Comparison of ENCODE assay signal across 31 mouse cellular contexts in the genomic region with DNA sequence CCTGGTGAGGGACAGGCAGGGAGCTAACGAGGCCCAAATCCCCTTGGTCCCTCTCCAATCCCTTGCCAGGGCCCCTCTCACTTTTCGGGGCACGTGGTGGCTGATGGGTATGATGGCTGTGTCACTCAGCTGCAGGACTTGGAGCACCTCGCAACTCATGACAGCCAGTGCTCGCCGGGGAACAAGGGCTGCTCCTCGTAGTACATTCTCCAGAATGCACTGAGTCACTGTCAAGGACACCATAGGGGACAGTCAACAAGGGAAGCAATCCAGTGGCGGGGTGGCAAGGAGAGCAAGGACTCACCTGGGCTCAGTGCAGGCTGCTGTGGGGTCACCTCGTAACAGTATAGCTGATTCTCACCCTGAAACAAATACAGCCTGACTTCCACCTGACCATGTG. TPM values are rescaled to one million over a fixed set of nuclear protein-coding genes. Genes with fewer than 3 reads are reported as not detected.
A peak's percentile ranks its signal among the peaks of the same experiment; 100 is the strongest.
DNase-seq lines count a peak whose midpoint lies in the region; ATAC-seq lines count a peak whose summit lies in the region.
"Had no signal": no experiment of that assay in that cellular context is flagged by ENCODE, and none has a peak within 500 bp of the region (broad histone marks: within the 10 kb centered on the region; RNA-seq: fewer than 3 reads in every experiment).

No protein-coding gene starts in this region.

- no peaks in the 10 kb centered on the region for H3K9me3 ChIP-seq in heart, embryonic 10.5 days
- no peaks in the 10 kb centered on the region for H3K9me3 ChIP-seq in heart, embryonic 15.5 days (replicated peaks)
- H3K9me3 ChIP-seq: embryonic facial prominence, embryonic 10.5 days; embryonic facial prominence, embryonic 13.5 days; forebrain, embryonic 12.5 days; forebrain, embryonic 15.5 days; G1E had no signal

- intact Hi-C loops in heart, postnatal 25 days (cut with DNase I) = loop anchor here (5.0 kb wide), 1 partner anchor 228 kb away; no protein-coding TSS in a partner anchor
- intact Hi-C loops in heart, postnatal 14 days (cut with DNase I) = loop anchor here (5.0 to 10.0 kb wide), 3 partner anchors 158 to 510 kb away; a partner anchor contains a TSS

- H3K27ac ChIP-seq in heart, embryonic 10.5 days = peak overlapping the region; percentile 66
- H3K27ac ChIP-seq in heart, embryonic 15.5 days = peak overlapping the region; percentile 25; the same call in 1 of the 2 replicates
- H3K27ac ChIP-seq: embryonic facial prominence, embryonic 13.5 days; forebrain, embryonic 12.5 days; forebrain, embryonic 15.5 days; heart, adult 2 months; hindbrain, embryonic 14.5 days; hindbrain, postnatal 0 days had no signal

- ATAC-seq in heart, embryonic 15.5 days (replicated peaks; ENCODE audit: insufficient number of reproducible peaks, insufficient read depth, low FRiP score, low read depth) = no peak
- ATAC-seq: forebrain, embryonic 15.5 days; hindbrain, postnatal 0 days; inflammation-experienced regulatory T-cells, adult 6 months; intestine, embryonic 16.5 days had no signal

- H3K4me2 ChIP-seq in heart, embryonic 15.5 days = no peak overlapping the region
- H3K4me2 ChIP-seq: embryonic facial prominence, embryonic 13.5 days; forebrain, embryonic 12.5 days; forebrain, embryonic 15.5 days; heart, embryonic 11.5 days; hindbrain, embryonic 14.5 days had no signal

- peaks cover 36% of the 10 kb centered on the region for H3K4me1 ChIP-seq in heart, embryonic 10.5 days
- peaks cover 33% of the 10 kb centered on the region for H3K4me1 ChIP-seq in heart, embryonic 15.5 days (replicated peaks)
- H3K4me1 ChIP-seq: forebrain, embryonic 15.5 days had no signal

- peak; percentile 61 for DNase-seq in adrenal gland, adult 2 months
- DNase-seq in adrenal gland, postnatal 4 days (ENCODE audit: low spot score in 2 of 2) = no peak
- DNase-seq in heart, embryonic 10.5 days (ENCODE audit: low spot score) = no peak
- no peak for DNase-seq in heart, postnatal 25 days (ENCODE audit: low spot score)
- DNase-seq in heart, postnatal 14 days = no peak
- DNase-seq in retina, embryonic 14.5 days (ENCODE audit: low spot score) = no peak
- DNase-seq: B cell, adult 2 months; cerebellum, adult 11-12 months; cerebellum, adult 8-10 months; cerebellum, postnatal 10 days; cerebellum, postnatal 36 days; embryo, embryonic 11 days; gastrocnemius, postnatal 25 days; heart, postnatal 10 days; kidney, adult 18-20 months; kidney, adult 9 months had no signal

- H3K27me3 ChIP-seq in heart, embryonic 10.5 days (ENCODE audit: insufficient read depth, poor library complexity, severe bottlenecking) = no peaks in the 10 kb centered on the region
- no peaks in the 10 kb centered on the region for H3K27me3 ChIP-seq in heart, embryonic 15.5 days
- H3K27me3 ChIP-seq: CH12.LX; embryonic facial prominence, embryonic 13.5 days; forebrain, embryonic 12.5 days; forebrain, embryonic 15.5 days; Patski had no signal

- H3K4me3 ChIP-seq in heart, embryonic 10.5 days = no peak overlapping the region
- H3K4me3 ChIP-seq in heart, embryonic 15.5 days = no peak overlapping the region
- H3K4me3 ChIP-seq: embryonic facial prominence, embryonic 10.5 days; embryonic facial prominence, embryonic 13.5 days; erythroblast, embryonic 14.5 days; forebrain, embryonic 12.5 days; forebrain, embryonic 15.5 days; heart, adult 2 months had no signal

- H3K36me3 ChIP-seq in heart, embryonic 10.5 days = peaks cover 33% of the 10 kb centered on the region
- H3K36me3 ChIP-seq in heart, embryonic 15.5 days = no peaks in the 10 kb centered on the region
- H3K36me3 ChIP-seq: forebrain, embryonic 15.5 days had no signal

- H3K9ac ChIP-seq in heart, embryonic 15.5 days = peak overlapping the region; percentile 6; the same call in 1 of the 2 replicates
- H3K9ac ChIP-seq: forebrain, embryonic 12.5 days; forebrain, embryonic 15.5 days; hindbrain, embryonic 14.5 days had no signal

- WGBS in heart, embryonic 10.5 days = 66% methylated on average over 9 of the region's 9 CpGs
- WGBS in heart, embryonic 15.5 days = 59% methylated on average over 9 of the region's 9 CpGs

RNA-seq across cellular contexts. Expression of a gene that starts 5.1 kb away (rescaled TPM):
- 10 to 100 TPM in 1 of 2 experiments, 1 to 10 TPM in 1; 8.4 to 15.4 TPM for total RNA-seq in adrenal gland, adult 2 months (2021)
- polyA plus RNA-seq in adrenal gland, adult 2 months (2012; rRNA removed) = 28.1 and 30.9 TPM in 2 replicates
- 10 to 100 TPM; 15.7 to 18.8 TPM for total RNA-seq in adrenal gland, postnatal 4 days (2021)
- 13.7 and 16.9 TPM in 2 replicates for polyA plus RNA-seq in heart, embryonic 10.5 days (2016; fragmentation: Nextera tagmentation; extraction: Ambion mirVana)
- 10 to 100 TPM in 1 of 2 experiments, 1 to 10 TPM in 1; 9.8 to 12.0 TPM for total RNA-seq in heart, postnatal 25 days (2021)
- 14.7 and 20.7 TPM in 2 replicates for polyA plus RNA-seq in heart, embryonic 15.5 days (2015; fragmentation: Nextera tagmentation; extraction: Ambion mirVana)
- 10 to 100 TPM; 12.1 to 14.7 TPM for total RNA-seq in heart, postnatal 14 days (2021)

RNA-seq across cellular contexts. Expression of a gene that starts 5.1 kb away (rescaled TPM):
- 100 to 1,000 TPM; 122 to 148 TPM for total RNA-seq in adrenal gland, adult 2 months (2021)
- 33.2 and 37.5 TPM in 2 replicates for polyA plus RNA-seq in adrenal gland, adult 2 months (2012; rRNA removed)
- total RNA-seq in adrenal gland, postnatal 4 days (2021) = 10 to 100 TPM; 78.6 to 83.5 TPM
- polyA plus RNA-seq in heart, embryonic 10.5 days (2016; fragmentation: Nextera tagmentation; extraction: Ambion mirVana) = 78.3 and 85.5 TPM in 2 replicates
- total RNA-seq in heart, postnatal 25 days (2021) = 100 to 1,000 TPM; 149 TPM
- polyA plus RNA-seq in heart, embryonic 15.5 days (2015; fragmentation: Nextera tagmentation; extraction: Ambion mirVana) = 78.3 and 79.6 TPM in 2 replicates
- 100 to 1,000 TPM; 121 to 123 TPM for total RNA-seq in heart, postnatal 14 days (2021)

RNA-seq across cellular contexts. Expression of a gene that starts 9.9 kb away (rescaled TPM):
- 100 to 1,000 TPM; 104 to 111 TPM for total RNA-seq in adrenal gland, adult 2 months (2021)
- polyA plus RNA-seq in adrenal gland, adult 2 months (2012; rRNA removed) = 16.0 and 33.4 TPM in 2 replicates
- total RNA-seq in adrenal gland, postnatal 4 days (2021) = 10 to 100 TPM; 68.8 to 72.6 TPM
- polyA plus RNA-seq in heart, embryonic 10.5 days (2016; fragmentation: Nextera tagmentation; extraction: Ambion mirVana) = 116 and 130 TPM in 2 replicates
- total RNA-seq in heart, postnatal 25 days (2021) = 100 to 1,000 TPM; 129 to 141 TPM
- polyA plus RNA-seq in heart, embryonic 15.5 days (2015; fragmentation: Nextera tagmentation; extraction: Ambion mirVana) = 118 and 125 TPM in 2 replicates
- total RNA-seq in heart, postnatal 14 days (2021) = 100 to 1,000 TPM; 119 to 137 TPM

RNA-seq across cellular contexts. Expression of a gene that starts 40.2 kb away (rescaled TPM):
- 10 to 100 TPM; 17.3 to 27.4 TPM for total RNA-seq in adrenal gland, adult 2 months (2021)
- polyA plus RNA-seq in adrenal gland, adult 2 months (2012; rRNA removed) = 28.9 and 29.3 TPM in 2 replicates
- 10 to 100 TPM; 66.0 to 77.7 TPM for total RNA-seq in adrenal gland, postnatal 4 days (2021)
- polyA plus RNA-seq in heart, embryonic 10.5 days (2016; fragmentation: Nextera tagmentation; extraction: Ambion mirVana) = 13.9 and 20.7 TPM in 2 replicates
- 10 to 100 TPM; 16.6 to 20.3 TPM for total RNA-seq in heart, postnatal 25 days (2021)
- polyA plus RNA-seq in heart, embryonic 15.5 days (2015; fragmentation: Nextera tagmentation; extraction: Ambion mirVana) = 17.7 and 17.9 TPM in 2 replicates
- total RNA-seq in heart, postnatal 14 days (2021) = 10 to 100 TPM; 20.8 to 23.0 TPM

RNA-seq across cellular contexts. Expression of a gene that starts 44.9 kb away (rescaled TPM):
- total RNA-seq in adrenal gland, adult 2 months (2021) = 10 to 100 TPM; 27.3 to 35.5 TPM
- 58.0 and 60.3 TPM in 2 replicates for polyA plus RNA-seq in adrenal gland, adult 2 months (2012; rRNA removed)
- 10 to 100 TPM; 32.8 to 42.6 TPM for total RNA-seq in adrenal gland, postnatal 4 days (2021)
- 22.7 and 23.9 TPM in 2 replicates for polyA plus RNA-seq in heart, embryonic 10.5 days (2016; fragmentation: Nextera tagmentation; extraction: Ambion mirVana)
- total RNA-seq in heart, postnatal 25 days (2021) = 10 to 100 TPM; 12.6 to 16.1 TPM
- polyA plus RNA-seq in heart, embryonic 15.5 days (2015; fragmentation: Nextera tagmentation; extraction: Ambion mirVana) = 11.2 and 15.8 TPM in 2 replicates
- 10 to 100 TPM; 20.6 to 20.7 TPM for total RNA-seq in heart, postnatal 14 days (2021)
